Mouse (Mus musculus): ENCODE data around the gene Galm. TPM values are rescaled to one million over a fixed set of nuclear protein-coding genes. Genes with fewer than 3 reads are reported as not detected.
"Not testable (repeated sequence)": the region's sequence is repeated elsewhere in the genome, so short reads cannot be mapped to it uniquely, and the experiment has no call there.

Gene Galm
- polyA plus RNA-seq, 1 experiment from 2014 or later: 2.0 TPM

GRCm38 (mm10) chr17:80174699-80175385, 47.6 kb downstream of the Galm start:
- Histone ChIP-seq H3K4me3 (ENCODE audit: low read depth, low read length) (no peak overlapping the region), H3K27ac (ENCODE audit: low read length) (no peak overlapping the region), H3K27me3 (ENCODE audit: control insufficient read depth, insufficient read depth, low read depth, low read length) (no peaks in the 10 kb centered on the region), H3K4me1 (ENCODE audit: control insufficient read depth, insufficient read depth, low read length) (no peaks in the 10 kb centered on the region), H3K36me3 (ENCODE audit: control insufficient read depth, insufficient read depth, low read length) (no peaks in the 10 kb centered on the region), H3K4me2 (ENCODE audit: low read length) (no peak overlapping the region), H3K9ac (ENCODE audit: low read depth, low read length) (no peak overlapping the region), H3K9me3 (replicated peaks; ENCODE audit: control insufficient read depth, low read length, poor library complexity, severe bottlenecking) (no peaks in the 10 kb centered on the region)
- no peak for ATAC-seq
- WGBS: 78% methylated on average over 19 of the region's 19 CpGs

GRCm38 (mm10) chr17:80175386-80175739, 48.1 kb downstream of the Galm start:
- Histone ChIP-seq H3K4me1 (ENCODE audit: control insufficient read depth, insufficient read depth, low read length) (no peaks in the 10 kb centered on the region), H3K4me3 (ENCODE audit: low read depth, low read length) (no peak overlapping the region), H3K27me3 (ENCODE audit: control insufficient read depth, insufficient read depth, low read depth, low read length) (no peaks in the 10 kb centered on the region), H3K36me3 (ENCODE audit: control insufficient read depth, insufficient read depth, low read length) (no peaks in the 10 kb centered on the region), H3K9me3 (replicated peaks; ENCODE audit: control insufficient read depth, low read length, poor library complexity, severe bottlenecking) (no peaks in the 10 kb centered on the region), H3K27ac (ENCODE audit: low read length) (no peak overlapping the region), H3K4me2 (ENCODE audit: low read length) (no peak overlapping the region), H3K9ac (ENCODE audit: low read depth, low read length) (no peak overlapping the region)
- 58% methylated on average over 4 of the region's 4 CpGs for WGBS
- no peak for ATAC-seq

- H3K27ac ChIP-seq (ENCODE audit: low read length): no peak overlapping the region
- H3K4me3 ChIP-seq (ENCODE audit: low read depth, low read length): no peak overlapping the region
- H3K27me3 ChIP-seq (ENCODE audit: control insufficient read depth, insufficient read depth, low read depth, low read length): no peaks in the 10 kb centered on the region
- 91% methylated on average over 3 of the region's 3 CpGs for WGBS
- ATAC-seq: no peak
- H3K4me2 ChIP-seq (ENCODE audit: low read length): no peak overlapping the region
- H3K9ac ChIP-seq (ENCODE audit: low read depth, low read length): no peak overlapping the region
- H3K4me1 ChIP-seq (ENCODE audit: control insufficient read depth, insufficient read depth, low read length): no peaks in the 10 kb centered on the region
- no peaks in the 10 kb centered on the region for H3K9me3 ChIP-seq (replicated peaks; ENCODE audit: control insufficient read depth, low read length, poor library complexity, severe bottlenecking)
- H3K36me3 ChIP-seq (ENCODE audit: control insufficient read depth, insufficient read depth, low read length): no peaks in the 10 kb centered on the region
Observed at GRCm38 (mm10) chr17:80175966-80176365, 48.7 kb downstream of the Galm start.

- H3K27ac ChIP-seq (ENCODE audit: low read length); H3K9me3 ChIP-seq (replicated peaks; ENCODE audit: control insufficient read depth, low read length, poor library complexity, severe bottlenecking); H3K27me3 ChIP-seq (ENCODE audit: control insufficient read depth, insufficient read depth, low read depth, low read length); ATAC-seq; H3K4me2 ChIP-seq (ENCODE audit: low read length); H3K9ac ChIP-seq (ENCODE audit: low read depth, low read length); H3K4me3 ChIP-seq (ENCODE audit: low read depth, low read length); H3K36me3 ChIP-seq (ENCODE audit: control insufficient read depth, insufficient read depth, low read length); H3K4me1 ChIP-seq (ENCODE audit: control insufficient read depth, insufficient read depth, low read length): not testable (repeated sequence)
- 96% methylated on average over 3 of the region's 3 CpGs for WGBS
Observed at GRCm38 (mm10) chr17:80178846-80179245, 51.6 kb downstream of the Galm start.

- 0% methylated on average over 6 of the region's 6 CpGs for WGBS
- H3K27ac ChIP-seq (ENCODE audit: low read length): no peak overlapping the region
- peak; percentile 93 for ATAC-seq
- no peak overlapping the region for H3K9ac ChIP-seq (ENCODE audit: low read depth, low read length)
- no peaks in the 10 kb centered on the region for H3K4me1 ChIP-seq (ENCODE audit: control insufficient read depth, insufficient read depth, low read length)
- no peaks in the 10 kb centered on the region for H3K9me3 ChIP-seq (replicated peaks; ENCODE audit: control insufficient read depth, low read length, poor library complexity, severe bottlenecking)
- H3K36me3 ChIP-seq (ENCODE audit: control insufficient read depth, insufficient read depth, low read length): no peaks in the 10 kb centered on the region
- H3K27me3 ChIP-seq (ENCODE audit: control insufficient read depth, insufficient read depth, low read depth, low read length): no peaks in the 10 kb centered on the region
- H3K4me3 ChIP-seq (ENCODE audit: low read depth, low read length): no peak overlapping the region
- no peak overlapping the region for H3K4me2 ChIP-seq (ENCODE audit: low read length)
Observed at GRCm38 (mm10) chr17:80179959-80180358, 52.7 kb downstream of the Galm start.

GRCm38 (mm10) chr17:80180468-80180867, 53.2 kb downstream of the Galm start:
- Histone ChIP-seq H3K9me3 (replicated peaks; ENCODE audit: control insufficient read depth, low read length, poor library complexity, severe bottlenecking) (no peaks in the 10 kb centered on the region), H3K4me1 (ENCODE audit: control insufficient read depth, insufficient read depth, low read length) (no peaks in the 10 kb centered on the region), H3K27me3 (ENCODE audit: control insufficient read depth, insufficient read depth, low read depth, low read length) (no peaks in the 10 kb centered on the region), H3K36me3 (ENCODE audit: control insufficient read depth, insufficient read depth, low read length) (no peaks in the 10 kb centered on the region), H3K4me3 (ENCODE audit: low read depth, low read length) (no peak overlapping the region), H3K27ac (ENCODE audit: low read length) (no peak overlapping the region), H3K9ac (ENCODE audit: low read depth, low read length) (no peak overlapping the region), H3K4me2 (ENCODE audit: low read length) (no peak overlapping the region)
- ATAC-seq: peak; percentile 61

GRCm38 (mm10) chr17:80183615-80184014, 56.3 kb downstream of the Galm start:
- no peak for ATAC-seq
- WGBS: 83% methylated on average over 10 of the region's 10 CpGs
- peaks cover 3% of the 10 kb centered on the region; the same call in 1 of the 2 replicates for H3K9me3 ChIP-seq (replicated peaks; ENCODE audit: control insufficient read depth, low read length, poor library complexity, severe bottlenecking)
- no peak overlapping the region for H3K27ac ChIP-seq (ENCODE audit: low read length)
- H3K4me1 ChIP-seq (ENCODE audit: control insufficient read depth, insufficient read depth, low read length): no peaks in the 10 kb centered on the region
- no peak overlapping the region for H3K4me3 ChIP-seq (ENCODE audit: low read depth, low read length)
- no peak overlapping the region for H3K9ac ChIP-seq (ENCODE audit: low read depth, low read length)
- no peaks in the 10 kb centered on the region for H3K27me3 ChIP-seq (ENCODE audit: control insufficient read depth, insufficient read depth, low read depth, low read length)
- no peaks in the 10 kb centered on the region for H3K36me3 ChIP-seq (ENCODE audit: control insufficient read depth, insufficient read depth, low read length)
- H3K4me2 ChIP-seq (ENCODE audit: low read length): no peak overlapping the region

- H3K27ac ChIP-seq (ENCODE audit: low read length): no peak overlapping the region
- H3K9me3 ChIP-seq (replicated peaks; ENCODE audit: control insufficient read depth, low read length, poor library complexity, severe bottlenecking): no peaks in the 10 kb centered on the region
- H3K9ac ChIP-seq (ENCODE audit: low read depth, low read length): no peak overlapping the region
- no peaks in the 10 kb centered on the region for H3K4me1 ChIP-seq (ENCODE audit: control insufficient read depth, insufficient read depth, low read length)
- no peak; the same call in 1 of the 2 replicates for ATAC-seq
- whole genome bisulfite sequencing: 71% methylated on average over 5 of the region's 5 CpGs
- H3K27me3 ChIP-seq (ENCODE audit: control insufficient read depth, insufficient read depth, low read depth, low read length): no peaks in the 10 kb centered on the region
- H3K4me3 ChIP-seq (ENCODE audit: low read depth, low read length): no peak overlapping the region
- H3K4me2 ChIP-seq (ENCODE audit: low read length): no peak overlapping the region
- H3K36me3 ChIP-seq (ENCODE audit: control insufficient read depth, insufficient read depth, low read length): peaks cover 12% of the 10 kb centered on the region
Observed at GRCm38 (mm10) chr17:80193075-80193474, 65.8 kb downstream of the Galm start.

- WGBS: 95% methylated on average over 3 of the region's 3 CpGs
- no peaks in the 10 kb centered on the region for H3K27me3 ChIP-seq (ENCODE audit: control insufficient read depth, insufficient read depth, low read depth, low read length)
- H3K27ac ChIP-seq (ENCODE audit: low read length): no peak overlapping the region
- no peak for ATAC-seq
- no peak overlapping the region for H3K9ac ChIP-seq (ENCODE audit: low read depth, low read length)
- no peak overlapping the region for H3K4me3 ChIP-seq (ENCODE audit: low read depth, low read length)
- no peaks in the 10 kb centered on the region for H3K9me3 ChIP-seq (replicated peaks; ENCODE audit: control insufficient read depth, low read length, poor library complexity, severe bottlenecking)
- no peaks in the 10 kb centered on the region for H3K4me1 ChIP-seq (ENCODE audit: control insufficient read depth, insufficient read depth, low read length)
- no peak overlapping the region for H3K4me2 ChIP-seq (ENCODE audit: low read length)
- H3K36me3 ChIP-seq (ENCODE audit: control insufficient read depth, insufficient read depth, low read length): peaks cover 31% of the 10 kb centered on the region
Observed at GRCm38 (mm10) chr17:80199160-80199778, 72.0 kb downstream of the Galm start.

Measured in midbrain, embryonic 16.5 days (tissue).